In genomic region chr1:180485346-180485745, GRCm38 (mm10) we compare ENCODE assay signal across 21 mouse cellular contexts. TPM values are rescaled to one million over a fixed set of nuclear protein-coding genes. Genes with fewer than 3 reads are reported as not detected.
DNase-seq lines count a peak whose midpoint lies in the region; ATAC-seq and TF ChIP-seq lines count a peak whose summit lies in the region.
"Had no signal": no experiment of that assay in that cellular context is flagged by ENCODE, and none has a peak within 500 bp of the region (broad histone marks: within the 10 kb centered on the region; RNA-seq: fewer than 3 reads in every experiment).

No protein-coding gene starts in this region.

- H3K27ac ChIP-seq in midbrain, embryonic 11.5 days (ENCODE audit: low read depth, low read length): no peak overlapping the region
- H3K27ac ChIP-seq in midbrain, embryonic 13.5 days: no peak overlapping the region
- H3K27ac ChIP-seq in CH12.LX (ENCODE audit: insufficient read depth, low read depth): no peak overlapping the region

- no peak overlapping the region for H3K4me3 ChIP-seq in midbrain, embryonic 11.5 days (ENCODE audit: low read depth, low read length)
- H3K4me3 ChIP-seq in midbrain, embryonic 13.5 days (replicated peaks): no peak overlapping the region
- no peak overlapping the region for H3K4me3 ChIP-seq in CH12.LX (replicated peaks in 1 of 3; ENCODE audit: low read depth in 2 of 3, low read length in 2 of 3, poor library complexity in 1 of 3)

- WGBS in midbrain, embryonic 11.5 days: 82% methylated on average over 5 of the region's 5 CpGs
- WGBS in midbrain, embryonic 13.5 days: 91% methylated on average over 5 of the region's 5 CpGs

- no peaks in the 10 kb centered on the region for H3K79me2 ChIP-seq in CH12.LX (replicated peaks; ENCODE audit: control insufficient read depth, extremely low read depth, insufficient read depth, poor library complexity, severe bottlenecking)

- DNase-seq in midbrain, embryonic 11.5 days (ENCODE audit: low spot score, missing footprints): peak; percentile 17
- DNase-seq in CH12.LX (ENCODE audit: extremely low read depth): no peak
- no peak for DNase-seq in frontal cortex, adult 2 months (ENCODE audit: extremely low spot score in 1 of 2, low spot score in 1 of 2)
- DNase-seq: adrenal gland, adult 2 months; adrenal gland, adult 8-10 months; adrenal gland, postnatal 10 days; adrenal gland, postnatal 14 days; adrenal gland, postnatal 25 days; adrenal gland, postnatal 36 days; B cell, adult 2 months; cerebellum, adult 11 months; cerebellum, adult 11-12 months; cerebellum, adult 18-20 months; cerebellum, adult 2 months had no signal

- H3K27me3 ChIP-seq in midbrain, embryonic 11.5 days (ENCODE audit: control insufficient read depth, insufficient read depth, low read length): peaks cover 24% of the 10 kb centered on the region
- peaks cover 54% of the 10 kb centered on the region for H3K27me3 ChIP-seq in midbrain, embryonic 13.5 days
- no peaks in the 10 kb centered on the region for H3K27me3 ChIP-seq in CH12.LX (replicated peaks)

- no peak for TF ChIP-seq RAD21 in CH12.LX (IDR thresholded peaks at IDR 0.05; ENCODE audit: low read depth, low read length)

- no peak overlapping the region for H3K9ac ChIP-seq in midbrain, embryonic 11.5 days (ENCODE audit: low read length)
- H3K9ac ChIP-seq in midbrain, embryonic 13.5 days (replicated peaks): no peak overlapping the region
- H3K9ac ChIP-seq in CH12.LX (ENCODE audit: insufficient read depth, low read depth): no peak overlapping the region

- TF ChIP-seq POLR2A in CH12.LX (IDR thresholded peaks at IDR 0.05; ENCODE audit: low read depth, low read length): no peak

- no peak for TF ChIP-seq CTCF in CH12.LX (conservative IDR thresholded peaks at IDR 0.05 in 1 of 2, IDR thresholded peaks at IDR 0.05 in 1 of 2; ENCODE audit: low read depth in 2 of 2, low read length in 2 of 2)

- in situ Hi-C loops in CH12.LX (cut with MboI; ENCODE audit: low pct_ligation_motif_present, low pct_unique_long_range_greater_than_20kb, low sequenced_read_pairs): loop anchor here (10.0 kb wide), 1 partner anchor 59 kb away; no protein-coding TSS in a partner anchor

- H3K4me2 ChIP-seq in midbrain, embryonic 11.5 days: no peak overlapping the region
- no peak overlapping the region for H3K4me2 ChIP-seq in midbrain, embryonic 13.5 days (replicated peaks)
- no peak overlapping the region for H3K4me2 ChIP-seq in CH12.LX (ENCODE audit: insufficient read depth, low read depth, poor library complexity, severe bottlenecking)

- no peak for ATAC-seq in midbrain, embryonic 11.5 days (ENCODE audit: low FRiP score)
- no peak for ATAC-seq in midbrain, embryonic 13.5 days
- ATAC-seq: activated CD4-positive, CD25-positive, alpha-beta regulatory T cell, adult 4 months; CD4-positive, CD25-positive, alpha-beta regulatory T cell, adult 4 months; Patski had no signal

- dilution Hi-C loops in CH12.LX (cut with MboI; ENCODE audit: extremely low pct_ligation_motif_present, extremely low pct_unique_long_range_greater_than_20kb, low sequenced_read_pairs): no loop called here

- H3K4me1 ChIP-seq in midbrain, embryonic 11.5 days (ENCODE audit: control insufficient read depth, insufficient read depth, low read length): peaks cover 21% of the 10 kb centered on the region
- peaks cover 22% of the 10 kb centered on the region for H3K4me1 ChIP-seq in midbrain, embryonic 13.5 days (replicated peaks)
- peaks cover 12 to 21% of the 10 kb centered on the region in 2 experiments for H3K4me1 ChIP-seq in CH12.LX (ENCODE audit: control insufficient read depth in 1 of 2, insufficient read depth in 2 of 2)

- TF ChIP-seq EP300 in CH12.LX (IDR thresholded peaks at IDR 0.05; ENCODE audit: low read length): no peak

- H3K9me3 ChIP-seq in midbrain, embryonic 11.5 days (ENCODE audit: control insufficient read depth, low read length): no peaks in the 10 kb centered on the region
- H3K9me3 ChIP-seq in midbrain, embryonic 13.5 days: no peaks in the 10 kb centered on the region
- H3K9me3 ChIP-seq in CH12.LX (replicated peaks; ENCODE audit: low read length): no peaks in the 10 kb centered on the region
- H3K9me3 ChIP-seq: G1E had no signal

- H3K36me3 ChIP-seq in midbrain, embryonic 11.5 days (ENCODE audit: control insufficient read depth, insufficient read depth, low read length): no peaks in the 10 kb centered on the region
- no peaks in the 10 kb centered on the region for H3K36me3 ChIP-seq in midbrain, embryonic 13.5 days
- peaks cover 0 to 2% of the 10 kb centered on the region in 2 experiments for H3K36me3 ChIP-seq in CH12.LX (replicated peaks in 1 of 2; ENCODE audit: control insufficient read depth in 1 of 2, insufficient read depth in 1 of 2, low read length in 1 of 2)
- H3K36me3 ChIP-seq: G1E had no signal

TF ChIP-seq in CH12.LX, 34 proteins besides CTCF, POLR2A, EP300 and RAD21:
- TF ChIP-seq BHLHE40 (IDR thresholded peaks at IDR 0.05; ENCODE audit: low read depth, low read length): peak; percentile 57
- peak; percentile 50; the same call in 1 of the 2 replicates for TF ChIP-seq USF2 (conservative IDR thresholded peaks at IDR 0.05; ENCODE audit: low read depth, low read length)
- no peak for TF ChIP-seq JUND (conservative IDR thresholded peaks at IDR 0.05; ENCODE audit: low read depth, low read length)
- TF ChIP-seq IRF4 (IDR thresholded peaks at IDR 0.05; ENCODE audit: low read depth, low read length): peak; percentile 30; the same call in 1 of the 2 replicates
- TF ChIP-seq USF1 (IDR thresholded peaks at IDR 0.05; ENCODE audit: low read depth, low read length): peak; percentile 59
- no peak for TF ChIP-seq ZKSCAN1 (IDR thresholded peaks at IDR 0.05; ENCODE audit: borderline replicate concordance, low read depth, low read length)

RNA-seq across cellular contexts. Expression of gene Stum, which starts 2.0 kb away (rescaled TPM):
- 1.0 TPM in 2 replicates for polyA plus RNA-seq in midbrain, embryonic 11.5 days (2014; fragmentation: Nextera tagmentation; extraction: Ambion mirVana)
- 1.6 and 1.7 TPM in 2 replicates for polyA plus RNA-seq in midbrain, embryonic 13.5 days (2015; fragmentation: Nextera tagmentation; extraction: Ambion mirVana)
- 0.34 and 0.42 TPM in 2 replicates for total RNA-seq in CH12.LX (2012; rRNA removed)
- 0.51 and 0.80 TPM in 2 replicates for total RNA-seq in CH12.LX (2014; rRNA removed)
- 0.61 and 0.67 TPM in 2 replicates for polyA plus RNA-seq in CH12.LX (2012; ENCODE audit: insufficient read length, low read depth)
- polyA plus RNA-seq in frontal cortex, adult 2 months (2012; rRNA removed): 118 and 128 TPM in 2 replicates
- total RNA-seq: MEL had no signal
- polyA plus RNA-seq: activated CD4-positive, CD25-positive, alpha-beta regulatory T cell, adult 4 months; C2C12; CD4-positive, CD25-positive, alpha-beta regulatory T cell, adult 4 months; G1E; Patski had no signal

Comparison
In these comparisons a context has a peak if more than half of its experiments do, and no peak if none do; other contexts are left out.
1. RNA of gene Stum, which starts 2.0 kb away (polyA plus RNA-seq): 118 to 128 TPM in frontal cortex, adult 2 months; 1.6 to 1.7 TPM in midbrain, embryonic 13.5 days, 1.0 TPM in midbrain, embryonic 11.5 days and 0.61 to 0.67 TPM in CH12.LX; every median in the first group is over 10 times any median in the second.